Mouse (Mus musculus) CH12.LX (cell line): ENCODE measurements around the gene Tph2.

Experiments
- BHLHE40 ChIP-seq: IDR thresholded peaks from 2 replicates; pipeline ENCODE4 v1.6.1; 2011; ENCODE audit warnings: mild to moderate bottlenecking, low read depth, low read length, improper control_type of control experiment
- CTCF ChIP-seq, 2 experiments: IDR thresholded peaks in 1 of 2; conservative IDR thresholded peaks in 1 of 2; 2 replicates each; pipeline ENCODE4 v1.5.1; 2011 to 2012; ENCODE audit warnings: low read depth in 2 of 2, low read length in 2 of 2, improper control_type of control experiment in 1 of 2, inconsistent platforms in 1 of 2, mild to moderate bottlenecking in 1 of 2, moderate library complexity in 1 of 2
- EP300 ChIP-seq: IDR thresholded peaks from 2 replicates; pipeline ENCODE4 v1.6.1; 2011; ENCODE audit warnings: low read length, improper control_type of control experiment
- ETS1 ChIP-seq: conservative IDR thresholded peaks from 2 replicates; pipeline ENCODE4 v1.6.1; 2012; ENCODE audit warnings: low read depth, mild to moderate bottlenecking, inconsistent platforms, low read length, improper control_type of control experiment, moderate library complexity
- GABPA ChIP-seq: IDR thresholded peaks from 2 replicates; pipeline ENCODE4 v1.6.1; 2012; ENCODE audit warnings: low read depth, low read length, improper control_type of control experiment, inconsistent platforms; ENCODE audit not compliant: insufficient replicate concordance
- HCFC1 ChIP-seq: IDR thresholded peaks from 2 replicates; pipeline ENCODE4 v1.6.1; 2012; ENCODE audit warnings: low read depth, mild to moderate bottlenecking, inconsistent platforms, low read length, improper control_type of control experiment
- MAZ ChIP-seq: IDR thresholded peaks from 2 replicates; pipeline ENCODE4 v1.6.1; 2012; ENCODE audit warnings: low read depth, mild to moderate bottlenecking, inconsistent platforms, low read length, improper control_type of control experiment, moderate library complexity
- POLR2A ChIP-seq: IDR thresholded peaks from 2 replicates; pipeline ENCODE4 v1.6.1; 2011; ENCODE audit warnings: low read depth, mild to moderate bottlenecking, improper control_type of control experiment, low read length

- TF ChIP-seq GABPA = no peak
- TF ChIP-seq CTCF (conservative IDR thresholded peaks at IDR 0.05 in 1 of 2, IDR thresholded peaks at IDR 0.05 in 1 of 2; ENCODE audit: low read depth in 2 of 2, low read length in 2 of 2) = no peak
- no peak for TF ChIP-seq HCFC1
- no peak for TF ChIP-seq BHLHE40
- no peak for TF ChIP-seq EP300
- TF ChIP-seq MAZ = no peak
- TF ChIP-seq POLR2A = no peak
- no peak for TF ChIP-seq ETS1
Measured at GRCm38 (mm10) chr10:115125550-115125949, 59.3 kb downstream of the Tph2 start.
